Mouse (Mus musculus) cerebellum, adult 2 months (tissue): ENCODE measurements at regions not wholly inside any gene's neighbourhood (a gene's known extent, or its start where the extent isn't known, plus 50 kb on each side); places are given as distances from the start of the nearest gene placed in this dataset.

Source experiments
- CTCF ChIP-seq: fragments of 200-500 bp; IDR thresholded peaks from 2 replicates; pipeline ENCODE4 v1.5.1; 2011; ENCODE audit warnings: low read depth, mild to moderate bottlenecking, control low read depth, low read length, moderate library complexity, borderline replicate concordance; ENCODE audit not compliant: insufficient read depth
- POLR2A ChIP-seq: fragments of 200-500 bp; IDR thresholded peaks from 2 replicates; pipeline ENCODE4 v1.6.1; 2011; ENCODE audit warnings: low read length, control low read depth, borderline replicate concordance; ENCODE audit not compliant: insufficient read depth

DNA sequence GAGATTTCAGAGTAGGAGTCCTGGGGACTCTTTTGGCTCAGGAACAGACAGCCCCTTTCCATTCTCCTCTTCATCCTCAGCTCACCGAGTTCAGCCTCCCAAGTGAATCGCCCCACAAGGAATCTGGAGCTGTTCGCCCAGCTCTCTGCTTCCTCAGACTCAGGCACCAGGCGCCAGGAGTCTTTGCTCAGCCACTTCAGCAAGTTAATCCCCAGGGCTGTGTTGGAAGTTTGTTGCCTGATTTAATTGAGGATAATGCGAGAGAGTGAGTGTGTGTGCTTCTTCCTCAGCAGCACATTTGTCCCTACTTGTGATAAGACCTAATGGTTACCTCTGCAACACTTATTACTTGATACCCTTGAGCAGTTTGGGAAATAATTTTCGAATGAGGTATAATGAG, 177.8 kb upstream of the Frmd6 start:
- TF ChIP-seq CTCF = no peak
- TF ChIP-seq POLR2A = no peak
